Mouse (Mus musculus): ENCODE data around the gene Acadl. TPM values are rescaled to one million over a fixed set of nuclear protein-coding genes. Genes with fewer than 3 reads are reported as not detected.

Gene Acadl
- total RNA-seq (2023) = 35.6 TPM

GRCm38 (mm10) chr1:66862712-66863511 is at the start of gene Acadl:
Gene Acadl (minus strand): TSS chr1:66863277.

DNA sequence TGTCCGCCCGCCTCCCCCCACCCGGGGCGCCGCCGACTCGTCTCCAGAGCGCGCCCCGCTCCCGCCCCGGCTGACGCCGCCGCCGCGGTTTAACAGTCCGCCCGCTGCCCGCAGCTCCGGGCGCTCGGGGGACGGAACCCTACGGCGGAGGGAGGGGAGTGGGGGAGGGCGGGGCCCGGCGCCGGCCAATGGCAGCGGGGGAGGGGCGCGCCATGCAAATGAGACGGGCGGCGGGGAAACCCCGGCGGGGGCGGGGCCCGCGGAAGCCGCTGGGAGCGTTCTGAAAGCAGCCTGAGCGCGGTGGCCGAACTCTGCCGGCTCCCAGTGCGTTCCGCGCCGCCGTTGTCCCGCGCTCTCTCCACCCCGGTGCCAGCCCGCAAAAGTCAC is 45.6 kb downstream of the Acadl start, which contains the start of gene Kansl1l:
Kansl1l (minus strand) TSS at position 110 of the 387 bp plus-strand sequence.

Other genes with a start within 250 kb of the Acadl start
- 43.5 TPM for gene Rpe, start 162.4 kb downstream of the Acadl start, total RNA-seq (2023)
- gene Kansl1l, start 45.7 kb downstream of the Acadl start, total RNA-seq (2023) = 13.1 TPM
- not detected for gene Myl1, start 82.1 kb upstream of the Acadl start, total RNA-seq (2023)
- gene Lancl1, start 175.6 kb upstream of the Acadl start, total RNA-seq (2023) = 29.7 TPM

All from CD4-positive naive resting alpha-beta T cell, adult 76 days (primary cell).